Mouse (Mus musculus): ENCODE measurements around the gene Ndufa1.
"Not testable (repeated sequence)": the region's sequence is repeated elsewhere in the genome, so short reads cannot be mapped to it uniquely, and the experiment has no call there.

Gene Ndufa1

DNA sequence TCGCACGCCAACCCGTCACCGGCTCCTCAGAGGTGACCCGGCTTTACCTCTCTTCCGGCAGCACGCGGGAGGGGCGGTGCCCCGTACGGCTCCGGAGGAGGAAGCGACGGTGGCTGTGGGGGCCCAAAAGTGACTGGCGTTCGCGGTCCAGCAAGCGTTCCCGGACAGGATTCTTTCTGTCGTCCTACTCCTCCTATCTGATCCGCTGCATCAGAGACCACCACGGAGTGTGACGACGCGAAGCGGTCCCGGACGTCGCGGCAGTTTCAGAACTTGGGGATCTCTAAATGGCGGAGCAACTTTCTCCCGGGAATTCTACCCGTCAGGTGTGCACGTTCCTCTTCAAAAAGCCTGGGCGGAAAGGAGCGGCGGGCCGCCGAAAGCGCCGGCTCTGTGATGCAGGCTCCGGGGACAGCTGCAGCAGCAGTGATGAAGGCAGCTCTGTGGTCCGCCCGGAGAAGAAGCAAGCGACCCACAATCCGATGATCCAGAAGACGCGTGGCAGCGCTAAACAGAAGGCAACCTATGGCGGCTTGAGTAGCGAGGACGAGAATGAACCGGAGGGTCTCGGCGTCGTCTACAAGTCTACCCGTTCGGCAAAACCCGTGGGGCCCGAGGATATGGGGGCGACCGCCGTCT is at the start of gene Ndufa1, which contains the start of gene Rnf113a1:
Ndufa1 (minus strand) TSS at position 59 of the 639 bp plus-strand sequence.
Rnf113a1 (plus strand) TSS at position 141 of the 639 bp plus-strand sequence.
- peak; percentile 39 for DNase-seq (ENCODE audit: low read depth, low spot score)

DNA sequence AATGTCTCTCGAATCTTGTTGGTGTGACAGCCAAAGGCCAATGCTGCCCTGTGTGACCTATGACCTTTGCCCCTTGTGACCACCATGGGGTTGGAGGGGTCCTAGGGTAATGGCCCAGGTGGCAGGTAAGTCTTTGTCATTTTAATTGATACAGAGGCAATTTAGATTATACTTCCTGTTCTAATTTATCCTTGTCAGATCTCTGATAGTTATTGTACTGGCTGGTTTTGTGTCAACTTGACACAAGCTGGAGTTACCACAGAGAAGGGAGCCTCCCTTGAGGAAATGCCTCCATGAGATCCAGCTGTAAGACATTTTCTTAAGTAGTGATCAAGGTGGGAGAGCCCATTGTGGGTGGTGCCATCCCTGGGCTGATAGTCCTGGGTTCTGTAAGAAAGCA is 31.2 kb upstream of the Ndufa1 start, which contains the start of gene Rhox1:
Rhox1 (minus strand) TSS at position 101 of the 400 bp plus-strand sequence.
- DNase-seq (ENCODE audit: low read depth, low spot score): not testable (repeated sequence)

DNA sequence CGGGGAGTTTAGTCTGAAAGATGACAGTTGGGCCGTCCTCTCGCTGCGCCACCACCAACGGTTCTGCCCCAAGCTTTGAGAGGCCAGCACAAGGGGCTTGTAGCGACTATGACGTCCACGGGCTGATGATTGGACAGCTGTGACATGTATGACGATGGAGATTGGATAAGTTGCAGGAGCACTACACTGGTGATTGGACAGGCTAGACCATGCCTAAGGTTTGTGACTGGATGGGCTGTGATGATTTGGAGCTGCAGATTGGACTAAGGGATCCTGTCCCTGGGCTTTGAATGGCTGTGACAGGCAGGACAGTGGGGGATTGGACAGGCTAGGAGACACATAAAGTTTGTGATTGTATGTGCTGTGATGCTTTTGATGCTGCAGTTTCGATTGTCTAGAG is 20.0 kb upstream of the Ndufa1 start, which contains the start of gene Gm9:
Gm9 (minus strand) TSS at position 101 of the 400 bp plus-strand sequence.
- DNase-seq (ENCODE audit: low read depth, low spot score): no peak

DNA sequence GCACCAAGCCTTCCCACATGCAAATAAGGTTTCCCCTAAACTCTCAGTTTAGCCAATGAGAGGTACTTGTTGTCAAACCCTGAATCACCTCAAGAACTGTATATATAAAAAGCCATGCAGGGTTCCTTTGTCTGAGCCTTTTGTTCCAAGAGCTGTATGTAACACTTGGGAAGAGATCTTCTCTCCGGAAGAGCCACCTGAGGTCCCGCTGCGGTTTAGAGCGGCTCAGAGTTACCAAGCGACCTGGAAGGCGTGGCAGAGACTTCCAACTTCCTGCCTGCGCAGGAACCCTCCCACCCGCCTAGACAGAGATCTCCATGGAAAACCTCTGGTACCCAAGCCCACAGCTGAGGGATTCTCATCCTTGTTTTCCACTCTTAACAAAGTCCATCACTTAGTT is 7.7 kb upstream of the Ndufa1 start:
- no peak for DNase-seq (ENCODE audit: low read depth, low spot score)

DNA sequence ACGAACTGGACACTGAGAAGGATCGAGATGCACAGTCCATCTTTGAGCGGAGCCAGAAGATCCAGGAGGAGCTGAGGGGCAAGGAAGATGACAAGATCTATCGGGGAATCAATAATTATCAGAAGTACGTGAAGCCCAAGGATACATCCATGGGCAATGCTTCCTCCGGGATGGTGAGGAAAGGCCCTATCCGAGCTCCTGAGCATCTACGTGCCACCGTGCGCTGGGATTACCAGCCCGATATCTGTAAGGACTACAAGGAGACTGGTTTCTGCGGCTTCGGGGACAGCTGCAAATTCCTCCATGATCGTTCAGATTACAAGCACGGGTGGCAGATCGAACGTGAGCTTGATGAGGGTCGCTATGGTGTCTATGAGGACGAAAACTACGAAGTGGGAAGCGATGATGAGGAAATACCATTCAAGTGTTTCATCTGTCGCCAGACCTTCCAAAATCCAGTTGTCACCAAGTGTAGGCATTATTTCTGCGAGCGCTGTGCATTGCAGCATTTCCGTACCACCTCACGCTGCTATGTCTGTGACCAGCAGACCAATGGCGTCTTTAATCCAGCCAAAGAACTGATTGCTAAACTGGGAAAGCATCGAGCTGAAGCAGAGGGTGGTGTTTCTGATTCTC is 899 bp upstream of the Ndufa1 start:
- DNase-seq (ENCODE audit: low read depth, low spot score): no peak

DNA sequence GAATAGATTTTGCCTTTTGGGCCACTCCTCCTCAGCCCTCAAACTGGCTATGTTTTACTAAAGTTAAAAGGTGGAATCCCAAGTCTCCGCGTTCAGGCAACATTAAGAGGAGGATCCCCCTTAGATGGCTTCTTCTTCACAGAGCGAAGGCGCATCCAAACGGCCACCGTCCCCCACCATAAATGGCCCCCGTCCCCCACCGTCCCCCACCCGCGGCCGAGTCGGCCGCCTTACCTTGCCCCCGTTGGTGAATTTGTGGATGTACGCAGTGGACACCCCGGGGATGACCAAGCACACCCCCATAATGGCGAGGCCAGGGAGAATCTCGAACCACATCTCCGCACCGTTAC is 233 bp downstream of the Ndufa1 start:
- no peak for DNase-seq (ENCODE audit: low read depth, low spot score)

DNA sequence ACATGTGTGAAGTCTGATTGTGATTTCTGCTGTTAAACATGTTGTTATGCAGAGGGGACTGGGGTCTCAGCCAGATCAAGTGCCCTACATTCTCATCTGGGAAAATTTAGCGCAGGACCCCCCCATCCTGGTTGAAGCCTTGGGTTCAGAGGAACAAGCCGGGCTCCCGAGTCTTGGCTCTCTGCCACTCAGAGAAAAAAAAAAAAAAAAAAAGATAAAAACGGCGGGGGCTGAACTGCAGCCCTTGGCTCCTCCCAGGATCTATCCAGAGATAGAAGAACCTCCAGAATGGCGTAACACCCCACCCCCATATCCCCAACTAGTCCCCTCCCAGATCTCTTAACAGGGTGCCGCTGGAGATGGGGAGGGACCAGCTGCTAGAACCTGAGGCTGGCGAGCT is 6.6 kb downstream of the Ndufa1 start:
- DNase-seq (ENCODE audit: low read depth, low spot score): not testable (repeated sequence)

DNA sequence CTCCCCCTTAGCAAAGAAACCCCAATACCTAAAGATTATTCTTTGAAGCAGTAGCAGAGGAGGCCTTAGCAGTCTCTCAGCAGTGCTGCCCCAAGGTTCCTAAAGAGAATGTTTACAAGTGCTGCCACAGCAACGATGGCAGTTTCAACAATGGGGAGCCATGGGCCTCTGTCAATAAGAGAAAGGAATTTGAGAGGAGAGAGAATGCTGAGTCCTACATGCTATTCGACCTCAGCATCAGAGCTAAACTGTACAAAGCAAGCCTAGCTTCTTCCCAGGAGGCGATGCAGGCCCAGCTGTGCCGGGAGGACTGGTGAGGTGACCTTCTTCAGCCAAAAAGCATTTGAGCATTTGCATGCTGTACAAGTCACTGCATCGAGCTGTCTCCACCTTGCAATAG is 22.2 kb downstream of the Ndufa1 start, which contains the start of gene Akap14:
Akap14 (minus strand) TSS at position 101 of the 400 bp plus-strand sequence.
- DNase-seq (ENCODE audit: low read depth, low spot score): no peak

DNA sequence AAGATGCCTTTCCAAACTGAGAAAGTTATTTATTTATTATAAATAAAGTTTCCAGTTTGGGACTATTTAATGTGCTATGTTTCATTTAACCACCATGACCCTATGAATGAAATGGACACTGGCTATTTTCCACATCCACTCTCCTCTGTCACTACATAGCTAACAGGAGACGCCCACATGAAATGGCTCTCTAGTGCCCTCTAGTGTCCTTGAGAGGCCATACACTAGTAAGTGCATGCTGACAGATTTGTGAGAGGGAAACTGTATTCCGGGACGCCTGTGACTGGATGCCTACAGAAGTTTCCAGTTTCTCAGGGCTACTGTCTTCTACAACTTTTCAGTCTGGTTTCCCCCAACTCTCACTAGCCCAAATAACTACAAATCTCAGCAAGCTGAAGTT is 23.9 kb downstream of the Ndufa1 start:
- peak; percentile 38 for DNase-seq (ENCODE audit: low read depth, low spot score)

DNA sequence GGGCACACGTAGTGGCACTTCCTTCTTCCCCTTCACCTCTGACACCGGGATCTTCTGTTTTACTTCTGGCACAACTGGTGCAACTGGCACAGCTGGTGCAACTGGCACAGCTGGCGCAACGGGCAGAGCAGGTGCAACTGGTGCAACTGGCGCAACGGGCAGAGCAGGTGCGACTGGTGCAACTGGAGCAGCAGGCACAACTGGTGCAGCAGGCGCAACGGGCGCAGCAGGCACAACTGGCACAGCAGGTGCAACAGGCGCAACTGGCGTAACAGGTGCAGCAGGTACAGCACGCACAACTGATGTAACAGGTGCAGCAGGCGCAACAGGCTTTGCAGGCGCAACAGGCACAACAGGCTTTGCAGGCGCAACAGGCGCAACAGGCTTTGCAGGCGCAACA is 27.8 kb downstream of the Ndufa1 start:
- no peak for DNase-seq (ENCODE audit: low read depth, low spot score)

DNA sequence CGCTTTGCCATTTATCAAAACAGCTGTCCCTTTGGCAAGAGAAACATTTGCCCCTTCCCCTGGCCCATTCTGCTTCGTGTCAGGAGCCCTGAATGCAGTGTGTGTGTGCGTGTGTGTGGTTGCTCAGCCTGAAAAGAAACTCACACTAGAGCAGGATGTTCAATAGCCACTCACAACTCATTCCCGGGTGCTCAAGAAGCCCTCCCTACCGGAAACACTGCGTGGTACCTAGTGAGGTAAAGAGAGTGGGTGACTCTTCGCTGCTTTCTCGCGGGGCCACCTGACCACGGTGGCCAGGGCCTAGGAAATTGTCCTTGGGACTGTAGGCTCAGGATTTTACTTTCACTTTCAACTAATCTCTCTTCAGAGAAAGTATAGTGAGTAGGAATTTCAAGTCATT is 29.8 kb downstream of the Ndufa1 start:
- DNase-seq (ENCODE audit: low read depth, low spot score): no peak

DNA sequence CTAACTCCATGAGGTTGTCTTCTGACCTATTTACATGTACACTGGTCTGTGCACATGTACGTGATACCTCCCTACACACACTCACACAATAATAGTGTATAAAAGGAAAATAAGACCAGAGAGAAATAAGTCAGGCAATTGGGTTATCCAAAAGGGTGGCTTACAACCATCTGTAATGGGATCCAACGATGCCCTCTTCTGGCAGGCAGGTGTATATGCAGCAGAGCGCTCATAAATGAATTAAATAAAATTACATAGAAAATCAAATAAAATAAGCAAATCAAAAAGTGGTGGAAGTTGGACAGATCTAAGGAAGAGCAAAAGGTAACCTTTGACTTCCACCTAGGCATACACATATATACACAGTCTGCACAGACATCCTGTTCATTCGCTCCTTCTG is 33.1 kb downstream of the Ndufa1 start:
- no peak for DNase-seq (ENCODE audit: low read depth, low spot score)

DNA sequence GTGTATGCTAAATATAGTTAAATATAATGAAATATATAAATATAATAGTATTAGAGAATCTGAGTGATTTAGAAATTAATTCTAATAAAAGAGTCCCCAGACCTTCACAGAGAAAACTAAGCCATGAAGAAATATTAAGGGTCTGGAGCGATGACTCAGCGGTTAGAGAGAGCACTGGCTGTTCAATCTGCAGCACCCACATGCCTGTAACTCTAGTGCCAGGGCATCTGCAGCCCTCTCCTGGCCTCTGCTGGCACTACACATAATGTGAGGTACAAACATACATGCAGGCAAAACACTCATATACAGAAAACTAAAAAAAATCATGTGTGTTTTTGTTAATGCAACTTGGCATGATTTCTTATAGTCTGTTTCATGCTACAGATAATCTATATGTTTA is 46.0 kb downstream of the Ndufa1 start:
- DNase-seq (ENCODE audit: low read depth, low spot score): no peak

DNA sequence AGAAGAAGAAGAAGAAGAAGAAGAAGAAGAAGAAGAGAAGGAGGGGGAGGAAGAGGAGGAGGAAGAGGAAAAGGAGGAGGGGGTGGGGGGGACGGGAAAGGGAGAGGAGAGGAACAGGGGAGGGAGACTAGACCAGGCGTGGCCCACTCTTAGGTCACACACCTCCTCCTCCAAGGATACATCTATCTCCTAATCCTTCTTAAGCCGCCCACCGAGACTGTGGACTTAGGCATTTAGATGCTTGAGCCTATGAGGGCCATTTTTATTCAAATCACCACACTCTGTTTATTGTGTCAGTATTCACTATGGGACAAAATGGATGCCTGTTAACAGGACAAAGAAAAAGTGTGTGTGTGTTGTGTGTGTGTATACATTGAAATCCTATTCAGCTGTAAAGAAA is 46.5 kb downstream of the Ndufa1 start:
- DNase-seq (ENCODE audit: low read depth, low spot score): not testable (repeated sequence)

DNA sequence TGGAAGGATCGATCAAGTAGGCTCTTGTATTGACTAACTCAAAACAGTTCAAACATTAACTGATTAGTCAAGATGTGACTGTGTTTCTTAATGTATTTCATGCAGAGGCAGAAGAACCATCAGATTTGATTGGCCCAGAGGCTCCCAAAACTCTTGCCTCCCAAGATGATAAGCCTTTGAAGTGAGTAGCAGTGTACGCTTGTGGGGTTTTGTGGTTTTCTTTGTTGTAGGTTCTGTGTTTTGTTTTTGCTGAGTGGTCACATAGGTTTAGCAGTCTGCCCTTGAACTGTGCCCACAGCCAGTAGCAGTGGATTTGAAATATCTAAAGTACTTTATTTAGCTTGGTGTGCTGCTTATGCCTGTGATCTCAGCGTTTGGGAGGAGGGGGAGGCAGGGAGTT is 49.2 kb downstream of the Ndufa1 start:
- no peak for DNase-seq (ENCODE audit: low read depth, low spot score)
